Mouse (Mus musculus) hindbrain, embryonic 10.5 days (tissue): ENCODE data around the gene Trpm8. TPM values are rescaled to one million over a fixed set of nuclear protein-coding genes. Genes with fewer than 3 reads are reported as not detected.
A peak's percentile ranks its signal among the peaks of the same experiment; 100 is the strongest.

Experiments
- DNase-seq: peaks from one replicate; pipeline ENCODE4 v3.0.0-alpha.2; 2017; ENCODE audit warnings: low spot score
- H3K27ac ChIP-seq: fragments of 300-500 bp; sonication (generic); 2 replicates; pipeline ENCODE4 v1.5.1; 2016; ENCODE audit warnings: mild to moderate bottlenecking, moderate library complexity
- H3K27me3 ChIP-seq: fragments of 300-500 bp; sonication (generic); 2 replicates; pipeline ENCODE4 v1.6.1; 2016; ENCODE audit warnings: mild to moderate bottlenecking; ENCODE audit not compliant: poor library complexity, insufficient read depth, severe bottlenecking
- H3K36me3 ChIP-seq: fragments of 300-500 bp; sonication (generic); 2 replicates; pipeline ENCODE4 v1.6.1; 2016; ENCODE audit warnings: mild to moderate bottlenecking, moderate library complexity
- H3K4me1 ChIP-seq: fragments of 300-500 bp; sonication (generic); replicated peaks from 2 replicates; pipeline ENCODE4 v1.6.1; 2016; ENCODE audit warnings: mild to moderate bottlenecking
- H3K4me3 ChIP-seq: fragments of 300-500 bp; sonication (generic); 2 replicates; pipeline ENCODE4 v1.5.1; 2016; ENCODE audit warnings: mild to moderate bottlenecking, moderate library complexity
- H3K9me3 ChIP-seq: fragments of 300-500 bp; sonication (generic); 2 replicates; pipeline ENCODE4 v1.6.1; 2016; ENCODE audit warnings: mild to moderate bottlenecking, moderate library complexity
- WGBS: fragments of 180-500 bp; shearing (Covaris S2); methylation state at CpG from one replicate; pipeline ENCODE4 v1.1.7; 2016; 5-methylcytosine and 5-hydroxymethylcytosine counted together
- polyA plus RNA-seq: library from polyadenylated mRNA; unstranded; fragments of >200 nt; fragmentation: Nextera tagmentation; extraction: Ambion mirVana; gene quantifications from 2 replicates; pipeline ENCODE4 v1.2.1, GENCODE M21; 2016

Gene Trpm8
- polyA plus RNA-seq, 1 experiment from 2014 or later: not detected

DNA sequence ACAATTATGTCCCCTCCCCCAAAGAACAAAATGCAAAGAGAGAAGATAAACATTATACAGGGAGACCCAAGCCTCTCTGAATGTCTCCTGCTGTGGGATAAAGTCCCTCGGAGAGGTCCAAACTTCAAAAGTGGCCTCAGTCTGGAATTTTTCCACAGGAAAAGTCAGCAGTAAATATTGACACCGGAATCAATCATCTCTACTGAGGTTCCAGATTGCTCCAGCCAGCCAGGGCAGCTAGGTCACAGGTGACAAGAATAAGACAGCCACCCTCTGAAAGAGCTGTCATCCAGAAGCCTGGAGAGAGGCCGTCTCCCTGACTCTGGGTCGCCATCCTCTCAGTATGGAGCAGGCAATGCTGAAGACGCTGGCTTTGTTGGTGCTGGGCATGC is 129.3 kb downstream of the Trpm8 start, which contains the start of gene Spp2:
TSS of gene Spp2 (plus strand) at position 155 of the 392 bp plus-strand sequence.
- Histone ChIP-seq H3K4me1 (peaks cover 17% of the 10 kb centered on the region; the same call in 1 of the 2 replicates), H3K27me3 (no peaks in the 10 kb centered on the region), H3K9me3 (no peaks in the 10 kb centered on the region), H3K36me3 (no peaks in the 10 kb centered on the region), H3K4me3 (no peak within 1 kb of the TSS), H3K27ac (no peak within 1 kb of the TSS)
- DNase-seq: no peak
- 74% methylated on average over 5 of the region's 5 CpGs for WGBS

DNA sequence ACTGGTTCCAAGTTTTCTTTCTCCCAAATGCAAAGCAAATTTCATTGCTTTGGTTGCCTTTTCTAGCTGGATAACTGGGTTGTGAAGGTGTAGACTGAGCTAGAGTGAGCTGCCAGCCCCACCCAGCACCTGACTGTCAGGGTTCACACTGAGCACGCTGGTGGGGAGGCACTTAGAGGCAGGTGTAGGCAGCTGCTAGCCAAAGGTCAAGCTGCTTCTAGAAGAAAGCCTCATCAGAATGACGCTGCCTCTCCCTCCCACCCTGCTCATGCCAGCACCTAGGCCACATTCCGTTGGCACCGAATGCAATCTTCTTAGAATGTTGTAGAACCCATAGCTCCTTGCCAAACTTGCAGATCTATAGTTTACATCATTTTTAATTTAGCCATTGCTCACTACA is 130.9 kb downstream of the Trpm8 start:
- peaks cover 22% of the 10 kb centered on the region for H3K4me1 ChIP-seq
- no peaks in the 10 kb centered on the region for H3K9me3 ChIP-seq
- no peak overlapping the region for H3K4me3 ChIP-seq
- H3K36me3 ChIP-seq: no peaks in the 10 kb centered on the region
- no peak for DNase-seq
- 88% methylated on average over 4 of the region's 4 CpGs for WGBS
- H3K27me3 ChIP-seq: no peaks in the 10 kb centered on the region
- H3K27ac ChIP-seq: no peak overlapping the region

- Histone ChIP-seq H3K36me3 (no peaks in the 10 kb centered on the region), H3K4me1 (peaks cover 8% of the 10 kb centered on the region), H3K27ac (no peak overlapping the region), H3K9me3 (no peaks in the 10 kb centered on the region), H3K27me3 (no peaks in the 10 kb centered on the region), H3K4me3 (no peak overlapping the region)
- no peak for DNase-seq
- 60% methylated on average over 5 of the region's 5 CpGs for WGBS
Observed at GRCm38 (mm10) chr1:88412013-88412412, 134.6 kb downstream of the Trpm8 start.

DNA sequence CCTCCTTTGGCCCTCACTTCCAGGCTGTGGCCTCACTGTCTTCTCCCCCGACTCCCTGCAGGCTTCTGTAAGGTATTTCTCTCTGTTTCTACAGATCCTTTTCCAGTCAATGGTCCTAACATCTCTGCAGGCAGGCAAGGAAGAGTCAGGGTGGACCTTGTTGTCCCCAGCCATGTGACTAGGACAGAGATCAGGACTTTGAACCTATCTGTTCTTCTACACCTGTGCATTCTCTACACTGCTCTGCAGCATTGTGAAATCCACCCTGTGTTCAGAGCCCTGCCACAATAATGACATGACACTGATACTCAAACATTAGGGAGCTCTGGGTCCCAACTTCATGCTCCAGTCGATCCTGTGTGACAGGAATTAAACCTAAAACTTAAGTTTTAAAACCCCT is 141.5 kb downstream of the Trpm8 start:
- WGBS: 79% methylated on average over 2 of the region's 2 CpGs
- H3K27me3 ChIP-seq: no peaks in the 10 kb centered on the region
- no peaks in the 10 kb centered on the region for H3K4me1 ChIP-seq

DNA sequence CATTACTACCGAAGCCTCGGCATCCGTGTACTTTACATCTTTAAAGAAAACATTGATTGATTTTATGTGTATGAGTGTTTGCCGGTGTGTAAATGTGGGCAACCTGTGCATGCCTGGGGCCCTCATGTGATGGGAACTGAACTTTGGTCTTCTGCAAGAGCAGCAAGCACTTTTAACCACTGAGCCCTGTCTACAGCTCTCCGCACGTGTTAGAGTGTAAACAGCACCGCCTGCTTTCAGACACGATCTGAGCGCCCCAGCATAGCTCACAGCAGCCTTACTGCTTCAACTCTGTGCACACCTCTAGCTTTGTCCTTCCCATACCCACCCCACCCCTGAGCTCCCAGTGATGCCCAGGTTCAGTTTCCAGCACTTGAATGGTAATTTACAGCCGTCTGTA is 144.6 kb downstream of the Trpm8 start:
- no peak overlapping the region for H3K4me3 ChIP-seq
- DNase-seq: no peak
- no peaks in the 10 kb centered on the region for H3K36me3 ChIP-seq
- no peak overlapping the region for H3K27ac ChIP-seq
- no peaks in the 10 kb centered on the region for H3K4me1 ChIP-seq
- H3K9me3 ChIP-seq: no peaks in the 10 kb centered on the region
- H3K27me3 ChIP-seq: no peaks in the 10 kb centered on the region
- WGBS: 88% methylated on average over 10 of the region's 10 CpGs

More for the DNA sequence above, 141.5 kb downstream of the Trpm8 start:
- H3K36me3 ChIP-seq: no peaks in the 10 kb centered on the region
- no peaks in the 10 kb centered on the region for H3K9me3 ChIP-seq
- no peak for DNase-seq
- H3K27ac ChIP-seq: no peak overlapping the region
- no peak overlapping the region for H3K4me3 ChIP-seq

- 76% methylated on average over 7 of the region's 7 CpGs for WGBS
- Histone ChIP-seq H3K27me3 (no peaks in the 10 kb centered on the region), H3K36me3 (no peaks in the 10 kb centered on the region), H3K4me1 (no peaks in the 10 kb centered on the region), H3K4me3 (no peak overlapping the region), H3K9me3 (no peaks in the 10 kb centered on the region), H3K27ac (no peak overlapping the region)
- no peak for DNase-seq
Observed at GRCm38 (mm10) chr1:88422846-88423395, 145.5 kb downstream of the Trpm8 start.

- Histone ChIP-seq H3K4me3 (no peak overlapping the region), H3K27me3 (no peaks in the 10 kb centered on the region), H3K36me3 (no peaks in the 10 kb centered on the region), H3K4me1 (peaks cover 17% of the 10 kb centered on the region), H3K9me3 (no peaks in the 10 kb centered on the region), H3K27ac (peak overlapping the region; percentile 35; the same call in 1 of the 2 replicates)
- 27% methylated on average over 8 of the region's 8 CpGs for WGBS
- DNase-seq: peak; percentile 82
Observed at GRCm38 (mm10) chr1:88424602-88425252, 147.3 kb downstream of the Trpm8 start.

DNA sequence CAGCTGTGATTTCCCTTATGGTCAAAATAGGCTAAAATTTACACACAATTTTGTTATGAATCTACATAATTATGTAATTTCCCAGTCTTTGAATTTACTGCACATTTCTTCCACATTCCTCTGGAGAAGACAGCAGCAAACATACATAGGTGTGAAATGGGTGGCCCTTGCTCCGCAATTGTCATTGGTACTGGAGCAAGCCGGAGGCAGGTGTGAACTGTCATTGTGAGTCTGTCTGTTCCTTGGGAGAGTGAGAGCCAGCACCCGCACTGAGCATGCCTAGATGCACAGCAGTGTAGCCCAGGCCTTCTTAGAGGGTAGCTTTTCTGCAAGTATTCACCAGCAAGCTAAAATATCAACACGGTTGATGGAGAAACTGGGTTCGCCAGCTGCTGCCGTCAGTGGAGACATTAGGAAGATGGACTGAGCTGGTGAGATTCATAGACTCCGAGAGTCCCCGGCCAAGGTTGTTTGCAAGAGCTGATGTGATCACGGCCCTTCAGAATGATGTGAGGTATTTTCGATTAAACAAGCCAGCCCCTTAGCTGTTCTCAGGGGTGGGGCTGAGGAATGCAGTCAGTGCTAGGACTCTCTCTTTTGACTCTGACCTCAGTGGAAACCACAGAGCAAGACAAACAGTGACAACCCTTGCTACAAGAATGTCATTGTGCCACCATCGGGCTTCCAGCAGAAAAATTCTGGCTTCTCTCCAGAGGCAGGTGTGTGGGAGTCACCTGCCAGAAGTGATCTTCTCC is 150.7 kb downstream of the Trpm8 start:
- H3K27ac ChIP-seq: no peak overlapping the region
- no peak for DNase-seq
- H3K4me1 ChIP-seq: peaks cover 18% of the 10 kb centered on the region
- no peak overlapping the region for H3K4me3 ChIP-seq
- 86% methylated on average over 11 of the region's 11 CpGs for WGBS
- no peaks in the 10 kb centered on the region for H3K9me3 ChIP-seq
- no peaks in the 10 kb centered on the region for H3K27me3 ChIP-seq
- H3K36me3 ChIP-seq: no peaks in the 10 kb centered on the region

DNA sequence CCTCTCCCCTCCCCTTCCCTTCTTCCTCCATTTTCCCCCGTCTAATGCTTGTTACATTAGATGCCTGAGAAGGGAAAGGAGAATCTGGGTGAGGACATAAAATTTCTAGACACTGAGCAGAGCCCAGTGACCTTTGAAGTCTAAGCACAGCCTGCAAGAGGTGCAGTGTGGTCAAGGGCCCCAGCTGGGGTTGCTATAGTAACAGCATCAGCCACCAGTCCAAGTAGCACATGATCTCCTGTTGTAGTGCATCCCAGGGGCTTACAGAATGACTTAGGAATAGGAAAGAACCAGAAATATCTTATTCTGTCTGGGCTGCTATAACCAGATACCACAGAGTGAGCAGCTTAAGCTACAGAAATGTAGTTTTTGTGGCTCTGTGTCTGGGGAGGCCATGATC is 152.0 kb downstream of the Trpm8 start:
- Histone ChIP-seq H3K27me3 (no peaks in the 10 kb centered on the region), H3K27ac (no peak overlapping the region), H3K36me3 (no peaks in the 10 kb centered on the region), H3K4me3 (no peak overlapping the region), H3K4me1 (peaks cover 18% of the 10 kb centered on the region), H3K9me3 (no peaks in the 10 kb centered on the region)
- no peak for DNase-seq
- WGBS: 79% methylated on average over 1 of the region's 1 CpGs

- 88% methylated on average over 4 of the region's 4 CpGs for WGBS
- H3K4me1 ChIP-seq: peaks cover 18% of the 10 kb centered on the region
- no peak overlapping the region for H3K27ac ChIP-seq
- no peaks in the 10 kb centered on the region for H3K36me3 ChIP-seq
- DNase-seq: no peak
- H3K9me3 ChIP-seq: no peaks in the 10 kb centered on the region
- H3K4me3 ChIP-seq: no peak overlapping the region
- no peaks in the 10 kb centered on the region for H3K27me3 ChIP-seq
Observed at GRCm38 (mm10) chr1:88431262-88431661, 153.8 kb downstream of the Trpm8 start.

GRCm38 (mm10) chr1:88432601-88433000 is 155.1 kb downstream of the Trpm8 start:
- Histone ChIP-seq H3K9me3 (no peaks in the 10 kb centered on the region), H3K4me3 (no peak overlapping the region), H3K36me3 (no peaks in the 10 kb centered on the region), H3K27me3 (no peaks in the 10 kb centered on the region), H3K4me1 (peaks cover 18% of the 10 kb centered on the region), H3K27ac (no peak overlapping the region)
- WGBS: 54% methylated on average over 3 of the region's 3 CpGs
- no peak for DNase-seq

DNA sequence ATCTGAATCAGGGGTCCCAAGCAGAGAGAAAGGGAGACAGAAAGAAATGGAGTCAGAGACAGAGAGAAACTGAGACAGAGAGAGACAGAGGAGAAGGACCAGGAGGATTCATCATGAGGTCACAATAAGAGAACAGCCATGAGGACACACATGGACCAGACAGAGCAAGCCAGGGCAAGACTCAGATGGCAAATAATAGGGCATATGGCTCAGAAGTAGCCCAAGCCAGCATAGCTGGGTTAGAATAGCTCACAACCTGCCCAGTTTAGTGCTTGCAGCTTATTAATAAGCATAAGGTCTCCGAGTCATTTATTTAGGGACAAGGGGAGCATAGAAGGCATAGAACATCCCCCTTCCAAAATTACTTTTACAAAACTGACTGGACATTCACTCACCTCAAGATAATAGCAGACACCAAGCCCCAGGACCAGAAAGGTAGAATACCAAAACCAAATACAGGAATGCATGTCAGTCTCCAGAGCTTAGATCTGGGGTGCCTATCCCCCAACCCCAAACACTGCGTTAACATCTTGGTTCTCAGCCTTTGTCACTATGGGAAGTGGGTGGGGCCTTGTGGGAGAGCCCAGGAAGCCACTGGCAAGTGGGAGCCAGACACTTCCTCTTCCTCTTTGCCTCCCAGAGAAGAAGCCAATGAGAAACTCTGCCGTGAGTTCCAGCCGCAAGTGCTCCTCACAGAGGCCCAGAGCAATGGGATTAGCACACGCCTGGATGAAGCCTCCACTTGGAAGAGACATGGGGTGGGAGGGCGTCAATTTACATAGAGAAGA is 155.8 kb downstream of the Trpm8 start:
- H3K27ac ChIP-seq: no peak overlapping the region
- peaks cover 15% of the 10 kb centered on the region for H3K4me1 ChIP-seq
- WGBS: 83% methylated on average over 6 of the region's 6 CpGs
- no peaks in the 10 kb centered on the region for H3K36me3 ChIP-seq
- DNase-seq: no peak
- no peak overlapping the region for H3K4me3 ChIP-seq
- no peaks in the 10 kb centered on the region for H3K9me3 ChIP-seq
- no peaks in the 10 kb centered on the region for H3K27me3 ChIP-seq
